Mouse (Mus musculus): ENCODE data around the gene Rai1. TPM values are rescaled to one million over a fixed set of nuclear protein-coding genes. Genes with fewer than 3 reads are reported as not detected.

Rai1 gene
- polyA plus RNA-seq, 1 experiment from 2014 or later: 28.3 TPM

GRCm38 (mm10) chr11:60175371-60176181 lies 70.8 kb downstream of the Rai1 start:
- Histone ChIP-seq H3K9ac (replicated peaks) (peak overlapping the region; percentile 74), H3K4me1 (peaks cover 55% of the 10 kb centered on the region), H3K9me3 (no peaks in the 10 kb centered on the region), H3K27ac (replicated peaks) (peak overlapping the region; percentile 94), H3K36me3 (no peaks in the 10 kb centered on the region), H3K27me3 (peaks cover 20% of the 10 kb centered on the region; the same call in 1 of the 2 replicates), H3K4me2 (replicated peaks) (peak overlapping the region; percentile 100), H3K4me3 (peak overlapping the region; percentile 61)
- WGBS: under 1% methylated on average over 49 of the region's 66 CpGs
- ATAC-seq (ENCODE audit: low FRiP score, low read depth): peak; percentile 57

DNA sequence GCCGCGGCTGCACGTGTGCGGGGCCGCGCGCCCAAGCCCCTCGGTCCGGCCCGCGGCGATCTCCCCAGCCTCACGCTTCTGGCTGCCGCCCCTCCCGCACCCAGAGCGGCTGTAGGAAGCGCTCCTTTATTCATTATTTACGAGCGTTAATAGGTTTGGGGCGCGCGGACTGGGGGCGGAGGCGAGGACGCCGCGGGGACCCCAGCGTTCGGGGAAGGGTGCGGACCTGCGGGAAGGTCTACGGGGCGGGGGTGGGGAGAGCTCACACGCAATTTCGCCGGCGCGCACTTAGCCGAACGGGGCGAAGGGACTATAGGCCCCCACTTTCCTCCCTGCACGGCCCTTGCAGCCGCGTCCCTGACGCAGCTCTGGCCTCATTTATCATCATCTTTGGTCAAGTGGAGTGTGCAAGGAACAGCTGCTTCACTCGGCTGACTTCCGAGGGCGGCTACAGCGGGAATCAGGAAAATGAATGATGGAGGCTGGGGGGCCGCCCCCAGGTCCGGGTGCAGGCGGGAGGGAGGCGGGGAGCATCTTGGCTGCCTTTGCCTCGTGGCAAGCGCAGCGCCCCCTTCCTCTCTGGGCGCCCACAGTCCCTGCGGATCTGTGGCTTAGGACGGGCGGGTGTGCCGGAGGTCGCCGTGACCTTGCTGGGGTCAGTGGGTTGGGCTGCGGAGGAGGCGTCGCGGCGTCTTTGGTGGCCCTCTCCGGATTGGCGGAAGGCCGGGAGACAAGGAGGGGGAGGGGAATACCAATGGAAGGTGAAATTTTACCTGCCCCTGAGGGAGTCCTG lies 71.6 kb downstream of the Rai1 start:
- Histone ChIP-seq H3K9me3 (no peaks in the 10 kb centered on the region), H3K9ac (replicated peaks) (peak overlapping the region; percentile 74), H3K36me3 (no peaks in the 10 kb centered on the region), H3K27me3 (peaks cover 20% of the 10 kb centered on the region; the same call in 1 of the 2 replicates), H3K4me2 (replicated peaks) (peak overlapping the region; percentile 100), H3K27ac (replicated peaks) (peak overlapping the region; percentile 94), H3K4me3 (peak overlapping the region; percentile 61), H3K4me1 (peaks cover 62% of the 10 kb centered on the region)
- WGBS: under 1% methylated on average over 65 of the region's 71 CpGs
- ATAC-seq (ENCODE audit: low FRiP score, low read depth): peak; percentile 44

DNA sequence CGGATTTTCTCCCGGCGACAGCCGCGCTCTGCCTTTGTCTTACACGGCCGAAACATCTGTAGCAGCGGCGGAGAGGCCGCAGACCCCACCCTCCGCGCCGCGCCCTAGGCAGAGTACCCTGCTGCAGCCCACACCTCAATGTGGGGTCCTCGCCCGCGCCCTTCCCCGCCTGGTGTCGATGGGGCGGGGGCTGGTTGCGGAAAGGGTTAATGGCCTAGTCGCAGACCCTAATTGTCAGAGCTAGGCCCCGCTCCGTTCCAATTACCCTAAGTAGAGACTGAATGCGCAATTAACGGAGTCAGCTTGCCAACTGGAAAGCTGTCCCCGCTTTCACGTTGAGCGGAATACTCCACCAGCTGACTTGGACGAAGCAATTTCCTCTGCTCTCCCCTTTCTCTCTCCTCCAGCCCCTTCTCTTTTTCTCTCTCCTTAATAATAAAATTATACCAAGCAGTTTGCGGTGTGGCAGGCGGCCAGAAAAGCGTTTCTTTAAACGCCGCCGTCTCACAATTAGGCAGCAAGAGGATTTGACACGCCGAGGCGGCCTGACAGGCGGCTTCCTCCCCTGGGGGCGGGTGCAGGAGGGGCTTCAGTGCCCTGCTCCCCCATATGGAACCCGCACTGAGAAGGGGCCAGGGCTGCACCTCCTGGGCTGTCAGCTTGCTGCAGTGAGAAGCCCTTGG lies 72.3 kb downstream of the Rai1 start:
- WGBS: under 1% methylated on average over 42 of the region's 42 CpGs
- H3K4me1 ChIP-seq: peaks cover 70% of the 10 kb centered on the region
- peak; percentile 60 for ATAC-seq (ENCODE audit: low FRiP score, low read depth)

GRCm38 (mm10) chr11:60178005-60178404 lies 73.2 kb downstream of the Rai1 start:
- WGBS: 49% methylated on average over 6 of the region's 6 CpGs
- Histone ChIP-seq H3K4me1 (peaks cover 77% of the 10 kb centered on the region), H3K9me3 (no peaks in the 10 kb centered on the region)

More for the DNA sequence above, 72.3 kb downstream of the Rai1 start:
- H3K9ac ChIP-seq (replicated peaks): peak overlapping the region; percentile 74
- no peaks in the 10 kb centered on the region for H3K9me3 ChIP-seq
- no peaks in the 10 kb centered on the region for H3K36me3 ChIP-seq
- H3K4me2 ChIP-seq (replicated peaks): peak overlapping the region; percentile 100
- peak overlapping the region; percentile 61 for H3K4me3 ChIP-seq
- peak overlapping the region; percentile 94 for H3K27ac ChIP-seq (replicated peaks)
- H3K27me3 ChIP-seq: peaks cover 20% of the 10 kb centered on the region; the same call in 1 of the 2 replicates

GRCm38 (mm10) chr11:60178506-60178905 lies 73.7 kb downstream of the Rai1 start:
- H3K4me2 ChIP-seq (replicated peaks): no peak overlapping the region

More at GRCm38 (mm10) chr11:60178005-60178404, 73.2 kb downstream of the Rai1 start:
- Histone ChIP-seq H3K27me3 (peaks cover 16% of the 10 kb centered on the region; the same call in 1 of the 2 replicates), H3K9ac (replicated peaks) (0 out of 2 replicates have a peak overlapping the region, but pooled peaks have one; percentile 74), H3K4me3 (no peak overlapping the region), H3K27ac (replicated peaks) (peak overlapping the region; percentile 94), H3K4me2 (replicated peaks) (peak overlapping the region; percentile 100), H3K36me3 (no peaks in the 10 kb centered on the region)
- no peak for ATAC-seq (ENCODE audit: low FRiP score, low read depth)

DNA sequence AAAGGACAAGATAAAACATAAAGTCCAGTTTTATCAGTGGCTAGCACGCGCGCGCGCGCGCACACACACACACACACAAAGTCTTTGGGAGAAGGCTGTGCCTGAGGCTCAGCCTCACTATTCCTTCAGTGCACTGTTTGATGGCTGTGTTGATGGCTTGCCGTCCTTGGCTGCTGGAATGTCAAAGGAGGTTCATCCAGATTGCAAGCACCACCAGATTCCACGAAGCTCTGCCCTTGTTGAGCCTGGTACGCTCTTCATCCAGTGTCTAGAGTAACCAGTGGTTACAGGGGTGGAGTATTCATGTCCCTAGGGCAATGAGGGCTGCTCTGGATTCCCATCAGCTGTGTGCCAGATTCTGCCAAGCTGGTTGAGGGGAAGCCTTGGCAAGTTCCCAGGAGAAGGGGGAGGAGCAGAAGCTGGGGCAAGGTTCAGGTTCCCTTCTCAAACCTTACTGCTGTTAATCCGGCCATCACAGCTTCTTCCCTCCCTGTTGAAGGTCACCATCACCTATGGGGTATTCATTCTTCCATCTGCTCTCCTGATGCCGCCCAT lies 77.4 kb downstream of the Rai1 start:
- Histone ChIP-seq H3K36me3 (peaks cover 21% of the 10 kb centered on the region), H3K4me3 (no peak overlapping the region), H3K4me1 (peaks cover 77% of the 10 kb centered on the region), H3K27me3 (no peaks in the 10 kb centered on the region), H3K27ac (replicated peaks) (peak overlapping the region; percentile 80), H3K9ac (replicated peaks) (peak overlapping the region; percentile 31; the same call in 1 of the 2 replicates), H3K4me2 (replicated peaks) (no peak overlapping the region; the same call in 1 of the 2 replicates), H3K9me3 (no peaks in the 10 kb centered on the region)
- ATAC-seq (ENCODE audit: low FRiP score, low read depth): no peak
- WGBS: 82% methylated on average over 12 of the region's 12 CpGs

More at GRCm38 (mm10) chr11:60178506-60178905, 73.7 kb downstream of the Rai1 start:
- no peak overlapping the region for H3K27ac ChIP-seq (replicated peaks)
- no peak for ATAC-seq (ENCODE audit: low FRiP score, low read depth)
- H3K27me3 ChIP-seq: peaks cover 11% of the 10 kb centered on the region; the same call in 1 of the 2 replicates
- no peak overlapping the region for H3K9ac ChIP-seq (replicated peaks)
- H3K4me1 ChIP-seq: peaks cover 79% of the 10 kb centered on the region
- no peaks in the 10 kb centered on the region for H3K36me3 ChIP-seq
- no peaks in the 10 kb centered on the region for H3K9me3 ChIP-seq
- no peak overlapping the region for H3K4me3 ChIP-seq

GRCm38 (mm10) chr11:60182741-60183140 lies 77.9 kb downstream of the Rai1 start:
- ATAC-seq (ENCODE audit: low FRiP score, low read depth): no peak
- no peaks in the 10 kb centered on the region for H3K9me3 ChIP-seq
- no peak overlapping the region for H3K4me3 ChIP-seq
- peaks cover 27% of the 10 kb centered on the region for H3K36me3 ChIP-seq
- no peaks in the 10 kb centered on the region for H3K27me3 ChIP-seq
- peaks cover 72% of the 10 kb centered on the region for H3K4me1 ChIP-seq
- H3K27ac ChIP-seq (replicated peaks): peak overlapping the region; percentile 80
- peak overlapping the region; percentile 31; the same call in 1 of the 2 replicates for H3K9ac ChIP-seq (replicated peaks)
- WGBS: 50% methylated on average over 2 of the region's 2 CpGs
- H3K4me2 ChIP-seq (replicated peaks): no peak overlapping the region; the same call in 1 of the 2 replicates

GRCm38 (mm10) chr11:60184346-60185325 lies 79.8 kb downstream of the Rai1 start:
- peak; percentile 50 for ATAC-seq (ENCODE audit: low FRiP score, low read depth)
- H3K27me3 ChIP-seq: no peaks in the 10 kb centered on the region
- H3K9me3 ChIP-seq: no peaks in the 10 kb centered on the region
- peak overlapping the region; percentile 32 for H3K9ac ChIP-seq (replicated peaks)
- WGBS: 43% methylated on average over 22 of the region's 22 CpGs
- peaks cover 56% of the 10 kb centered on the region for H3K4me1 ChIP-seq
- peaks cover 46% of the 10 kb centered on the region for H3K36me3 ChIP-seq
- no peak overlapping the region for H3K4me3 ChIP-seq
- H3K27ac ChIP-seq (replicated peaks): peak overlapping the region; percentile 80
- H3K4me2 ChIP-seq (replicated peaks): 0 out of 2 replicates have a peak overlapping the region, but pooled peaks have one; percentile 8

GRCm38 (mm10) chr11:60185396-60186231 lies 80.8 kb downstream of the Rai1 start:
- Histone ChIP-seq H3K4me3 (no peak overlapping the region), H3K36me3 (peaks cover 56% of the 10 kb centered on the region), H3K9me3 (no peaks in the 10 kb centered on the region), H3K27ac (replicated peaks) (peak overlapping the region; percentile 80), H3K4me2 (replicated peaks) (no peak overlapping the region), H3K27me3 (no peaks in the 10 kb centered on the region), H3K9ac (replicated peaks) (peak overlapping the region; percentile 32; the same call in 1 of the 2 replicates), H3K4me1 (peaks cover 55% of the 10 kb centered on the region)
- ATAC-seq (ENCODE audit: low FRiP score, low read depth): no peak
- 86% methylated on average over 20 of the region's 20 CpGs for WGBS

DNA sequence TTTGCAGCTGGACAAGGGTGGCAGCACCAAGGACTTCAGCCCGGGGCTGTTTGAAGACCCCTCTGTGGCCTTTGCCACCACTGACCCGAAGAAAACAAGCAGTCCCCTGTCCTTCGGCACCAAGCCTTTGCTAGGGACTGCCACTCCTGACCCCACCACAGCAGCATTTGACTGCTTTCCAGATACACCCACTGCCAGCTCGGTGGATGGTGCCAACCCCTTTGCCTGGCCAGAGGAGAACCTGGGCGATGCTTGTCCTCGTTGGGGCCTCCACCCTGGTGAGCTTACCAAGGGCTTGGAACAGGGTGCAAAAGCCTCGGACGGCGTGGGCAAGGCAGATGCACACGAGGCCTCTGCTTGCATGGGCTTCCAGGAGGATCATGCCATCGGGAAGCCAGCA lies 82.3 kb downstream of the Rai1 start:
- no peak for ATAC-seq (ENCODE audit: low FRiP score, low read depth)
- Histone ChIP-seq H3K4me3 (no peak overlapping the region), H3K4me1 (peaks cover 41% of the 10 kb centered on the region), H3K4me2 (replicated peaks) (no peak overlapping the region), H3K27ac (replicated peaks) (no peak overlapping the region), H3K9ac (replicated peaks) (no peak overlapping the region), H3K36me3 (peaks cover 69% of the 10 kb centered on the region), H3K9me3 (no peaks in the 10 kb centered on the region), H3K27me3 (no peaks in the 10 kb centered on the region)
- WGBS: 90% methylated on average over 11 of the region's 11 CpGs
